Mouse (Mus musculus) kidney, postnatal 10 days (tissue): ENCODE data around the gene Nek11.
A peak's percentile ranks its signal among the peaks of the same experiment; 100 is the strongest.

Experiments used
- DNase-seq: peaks from one replicate; pipeline ENCODE4 v3.0.0; 2021; ENCODE audit warnings: mixed read lengths

Nek11 gene

GRCm38 (mm10) chr9:105312686-105313085, 82.6 kb downstream of the Nek11 start:
- no peak for DNase-seq

GRCm38 (mm10) chr9:105309553-105310281, 85.6 kb downstream of the Nek11 start:
- peak; percentile 79 for DNase-seq

GRCm38 (mm10) chr9:105306042-105306441, 89.3 kb downstream of the Nek11 start:
- DNase-seq: no peak

GRCm38 (mm10) chr9:105302230-105302629, 93.1 kb downstream of the Nek11 start:
- DNase-seq: no peak

DNA sequence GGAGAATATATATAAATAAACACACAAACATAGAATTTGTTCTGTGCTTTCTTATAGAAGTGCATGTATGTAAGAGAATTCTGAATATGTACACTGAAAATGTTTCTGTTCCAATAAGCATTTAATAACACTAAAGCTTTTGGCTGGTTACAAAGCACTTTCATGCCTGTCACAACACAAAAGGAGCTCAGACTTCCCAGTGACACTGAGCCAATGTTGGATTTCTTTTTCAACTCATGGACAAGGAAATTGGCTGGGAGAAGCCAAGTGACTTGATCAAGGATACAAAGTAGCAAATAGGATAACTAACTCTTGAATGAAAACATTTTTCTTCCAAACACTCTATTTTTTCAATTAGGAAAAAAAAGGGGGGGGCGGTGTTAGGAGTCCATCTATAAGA, 93.9 kb downstream of the Nek11 start:
- no peak for DNase-seq

- no peak for DNase-seq
These were observed 94.5 kb downstream of the Nek11 start for GRCm38 (mm10) chr9:105300738-105301325.

GRCm38 (mm10) chr9:105284670-105285069, 110.7 kb downstream of the Nek11 start:
- no peak for DNase-seq

DNA sequence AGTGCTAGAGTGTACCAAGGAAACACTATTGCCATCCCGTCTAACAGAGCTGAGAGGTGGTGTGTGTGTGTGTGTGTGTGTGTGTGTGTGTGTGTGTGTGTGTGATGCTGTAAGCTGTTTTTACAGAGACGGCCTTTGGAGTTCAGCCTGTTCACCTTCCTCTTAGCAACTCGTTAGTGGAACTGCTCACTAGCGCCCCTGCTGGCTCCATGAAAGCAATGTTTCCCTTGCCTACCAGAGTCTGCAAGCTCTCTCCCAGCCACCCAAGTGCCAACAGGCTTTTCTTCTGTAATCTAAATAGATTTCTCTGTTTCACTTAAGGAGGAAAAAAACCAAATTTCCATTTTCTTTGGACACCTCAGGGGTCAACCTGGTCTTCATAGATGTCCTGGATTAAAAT, 112.6 kb downstream of the Nek11 start:
- peak; percentile 34 for DNase-seq

DNA sequence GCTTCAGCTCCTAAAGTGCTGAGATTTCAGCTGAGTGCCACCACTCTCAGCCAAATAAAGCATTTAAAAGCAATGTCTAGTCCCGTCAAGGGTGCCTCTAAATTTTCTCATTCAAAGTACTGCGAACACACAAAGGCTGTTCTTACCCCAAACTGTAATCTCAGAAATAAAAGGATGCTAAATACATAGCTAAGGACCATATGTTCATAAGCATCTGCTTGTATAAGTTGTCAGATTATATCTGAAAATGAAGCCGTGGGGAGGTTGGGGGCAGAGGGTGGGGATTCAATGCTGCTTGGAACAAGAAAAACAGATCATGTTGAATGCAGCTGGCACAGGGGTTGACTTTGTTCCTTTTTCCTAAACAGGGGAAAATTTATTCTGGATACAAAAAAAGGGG, 120.4 kb downstream of the Nek11 start:
- no peak for DNase-seq

- DNase-seq: no peak
These were observed 121.0 kb downstream of the Nek11 start for GRCm38 (mm10) chr9:105274286-105274685.

- DNase-seq: peak; percentile 64
These were observed 123.1 kb downstream of the Nek11 start for GRCm38 (mm10) chr9:105272241-105272640.

DNA sequence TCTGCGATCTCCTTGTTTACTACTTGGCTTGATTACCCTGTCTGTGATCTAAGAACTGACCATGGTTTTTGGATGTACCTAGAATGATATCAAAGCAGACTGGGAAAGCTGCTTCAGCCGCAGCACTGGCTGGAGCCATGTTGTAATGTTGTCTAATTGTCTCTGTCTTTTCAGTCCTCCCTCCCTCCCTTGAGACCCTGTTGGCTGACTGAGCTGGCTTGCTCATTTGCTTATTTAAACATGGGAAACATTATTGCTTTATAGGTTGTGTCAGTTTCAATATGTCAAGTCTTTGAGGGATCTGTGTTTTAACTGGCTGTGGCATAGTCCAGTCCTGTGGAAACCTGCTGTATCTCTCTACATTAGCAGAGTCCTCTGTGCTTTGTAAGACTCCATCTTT, 132.2 kb downstream of the Nek11 start:
- DNase-seq: no peak

DNA sequence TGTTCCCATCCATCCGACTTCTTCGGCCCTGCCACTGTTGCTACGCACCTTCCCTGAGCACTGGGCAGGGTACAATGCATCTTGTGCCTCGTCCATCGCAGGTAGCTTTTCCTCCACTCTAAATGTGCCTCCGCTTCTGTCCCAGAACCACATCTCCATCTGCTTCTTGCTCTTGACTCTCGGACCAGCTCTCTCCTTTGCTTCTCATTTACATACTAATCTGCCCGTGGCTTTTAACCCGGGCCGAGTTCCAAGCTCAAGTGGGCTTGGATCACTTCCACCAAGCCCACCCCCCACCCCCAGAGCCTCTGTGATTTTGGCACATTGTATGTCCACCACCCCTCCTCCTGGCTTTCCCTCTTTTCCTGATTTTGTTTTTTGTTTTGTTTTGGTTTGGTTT, 137.7 kb downstream of the Nek11 start:
- no peak for DNase-seq

GRCm38 (mm10) chr9:105254076-105254475, 141.2 kb downstream of the Nek11 start:
- DNase-seq: no peak

DNA sequence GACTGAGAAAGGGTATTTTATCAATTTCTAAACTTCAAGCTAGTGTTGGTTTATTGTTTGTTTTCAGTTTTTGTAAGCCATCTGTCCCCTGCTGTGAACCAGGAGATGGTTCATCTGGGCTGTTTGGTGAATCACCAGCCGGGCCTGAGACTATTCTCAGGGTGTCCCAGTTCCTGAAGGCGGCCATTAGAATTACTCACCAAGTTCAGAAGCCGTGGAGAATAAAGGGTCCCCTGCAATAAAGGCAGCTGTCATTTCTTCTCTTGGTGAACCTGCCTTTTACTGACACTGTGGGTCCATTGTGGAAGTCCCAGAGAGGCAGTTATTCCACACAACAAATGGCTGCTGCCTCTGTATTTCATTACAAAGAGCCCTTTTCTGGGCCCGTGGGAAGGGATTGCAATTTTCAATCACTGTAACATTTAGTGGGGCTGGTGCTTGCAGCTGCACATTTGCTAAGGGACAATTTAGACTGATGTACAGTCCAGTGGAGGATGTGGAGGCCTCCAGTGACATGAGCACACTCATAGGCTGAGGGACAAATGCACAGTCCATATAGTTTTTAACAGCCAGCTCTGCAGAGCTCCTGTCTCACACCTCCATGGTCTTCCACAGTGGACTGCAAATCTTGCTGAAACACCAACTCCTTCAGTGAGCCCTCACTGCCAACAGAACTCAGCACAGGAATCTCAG, 142.8 kb downstream of the Nek11 start:
- no peak for DNase-seq

GRCm38 (mm10) chr9:105251256-105251655, 144.1 kb downstream of the Nek11 start:
- no peak for DNase-seq

- DNase-seq: peak; percentile 71
These were observed 151.3 kb downstream of the Nek11 start for GRCm38 (mm10) chr9:105244024-105244423.

- DNase-seq: no peak
These were observed 180.9 kb downstream of the Nek11 start for GRCm38 (mm10) chr9:105214434-105214833.

- no peak for DNase-seq
These were observed 195.0 kb downstream of the Nek11 start for GRCm38 (mm10) chr9:105200305-105200704.

GRCm38 (mm10) chr9:105186725-105187124, 208.6 kb downstream of the Nek11 start:
- no peak for DNase-seq

DNA sequence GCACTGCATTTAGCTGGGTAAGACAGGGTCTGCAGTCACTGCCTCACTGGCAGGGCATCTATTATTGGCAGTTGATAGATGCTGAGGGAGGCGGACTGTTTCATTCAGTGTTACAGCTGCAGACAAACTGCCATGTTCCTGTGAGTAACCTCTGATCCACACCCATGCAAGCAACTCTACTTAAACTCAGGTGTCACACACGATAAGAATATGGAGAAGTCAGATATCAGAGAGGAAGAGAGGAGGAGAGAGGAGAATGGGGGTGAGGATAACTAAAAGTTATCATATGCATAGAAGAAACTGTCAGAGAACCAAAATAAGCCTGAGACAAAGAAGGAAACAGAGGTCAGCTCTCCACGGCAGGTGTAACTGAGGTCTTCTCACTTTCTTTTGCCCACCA, 212.9 kb downstream of the Nek11 start:
- no peak for DNase-seq

DNA sequence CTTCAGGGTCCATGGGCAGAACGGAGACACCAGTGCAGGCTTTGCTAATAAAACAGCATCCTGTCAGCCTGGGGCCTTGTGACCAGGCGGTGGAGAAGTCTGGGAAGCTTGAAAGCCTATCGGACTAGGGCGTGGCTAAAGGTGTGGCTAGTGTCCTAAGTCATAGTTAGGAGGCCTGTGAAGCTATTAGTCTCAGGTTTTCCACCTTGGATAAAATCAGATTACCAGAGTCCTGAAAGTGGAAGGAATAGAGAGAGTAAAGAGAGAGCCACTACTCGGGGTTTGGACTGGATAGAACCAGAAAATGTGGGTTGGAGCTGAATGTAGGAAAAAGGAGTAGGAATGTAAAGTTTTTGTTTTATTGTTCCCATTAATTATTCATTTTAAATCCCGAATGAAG, 250.3 kb downstream of the Nek11 start, which contains the start of gene 1700080E11Rik:
TSS of gene 1700080E11Rik (minus strand) at position 101 of the 400 bp plus-strand sequence.
- DNase-seq: no peak

- DNase-seq: no peak
These were observed 256.1 kb downstream of the Nek11 start for GRCm38 (mm10) chr9:105139204-105139603.

DNA sequence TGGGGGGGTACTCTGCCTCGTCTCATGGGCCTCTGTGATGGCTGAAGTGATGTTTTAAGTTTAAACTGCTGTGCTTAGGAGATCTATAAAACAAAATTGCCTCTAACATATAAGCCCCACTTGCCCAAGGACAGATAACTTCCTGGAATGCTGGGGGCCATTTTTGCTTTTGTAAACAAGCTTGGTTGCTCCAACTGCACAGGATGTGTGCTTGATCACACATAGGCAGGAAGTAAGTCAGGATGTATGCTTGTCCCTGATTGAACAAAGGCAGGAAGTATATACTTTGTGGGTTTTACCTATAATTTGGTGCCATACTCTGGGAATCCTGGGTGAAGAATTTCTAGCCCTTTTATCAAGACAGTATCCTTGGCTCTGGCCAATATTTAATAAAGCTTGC, 258.9 kb downstream of the Nek11 start:
- no peak for DNase-seq
